Mouse (Mus musculus): ENCODE data around the gene Kcnip4.

DNA sequence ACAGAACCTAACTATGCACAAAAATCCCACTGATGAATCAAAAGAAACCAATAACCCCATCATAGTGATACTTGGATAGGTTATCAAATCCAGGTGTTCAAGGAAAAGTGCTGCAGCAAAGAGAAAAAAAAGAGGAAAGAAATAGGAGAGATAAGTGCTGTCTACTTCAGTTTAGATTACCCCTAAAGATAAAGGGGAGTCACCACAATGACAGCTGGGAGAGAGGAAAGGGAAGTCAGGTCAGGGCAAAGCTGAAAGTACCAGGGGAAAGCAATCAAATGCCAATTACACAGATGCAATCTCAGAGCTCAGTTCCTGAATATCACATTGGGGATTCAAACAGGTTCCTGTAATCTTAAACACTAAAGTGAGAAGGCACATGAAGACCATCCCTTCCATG is 97.0 kb downstream of the Kcnip4 start:
- TF ChIP-seq MAX (IDR thresholded peaks at IDR 0.05) (no peak), CTCF (IDR thresholded peaks at IDR 0.05; ENCODE audit: control insufficient read depth, insufficient read depth, insufficient read length) (no peak)
